Mouse (Mus musculus): Measurements from ENCODE around the gene Tomm6. TPM values are rescaled to one million over a fixed set of nuclear protein-coding genes. Genes with fewer than 3 reads are reported as not detected.

Gene Tomm6
- polyA plus RNA-seq, 1 experiment from 2014 or later, result 385 TPM

- H3K4me2 ChIP-seq, result peak overlapping the region; percentile 94
- H3K4me1 ChIP-seq, result peaks cover 22% of the 10 kb centered on the region
- no peak for ATAC-seq (ENCODE audit: borderline replicate concordance, extremely low read depth, low FRiP score, low TSS enrichment)
- H3K27ac ChIP-seq, result peak overlapping the region; percentile 67; the same call in 1 of the 2 replicates
- no peaks in the 10 kb centered on the region for H3K9me3 ChIP-seq
- WGBS, result 35% methylated on average over 13 of the region's 13 CpGs
- no peaks in the 10 kb centered on the region for H3K36me3 ChIP-seq
- peak overlapping the region; percentile 87 for H3K4me3 ChIP-seq
- H3K27me3 ChIP-seq, result no peaks in the 10 kb centered on the region; the same call in 1 of the 2 replicates
- peak overlapping the region; percentile 79 for H3K9ac ChIP-seq
Measured at GRCm38 (mm10) chr17:47693671-47694441, 5.7 kb upstream of the Tomm6 start.

GRCm38 (mm10) chr17:47691650-47692049, 3.5 kb upstream of the Tomm6 start:
- H3K36me3 ChIP-seq, result no peaks in the 10 kb centered on the region
- no peak overlapping the region for H3K4me2 ChIP-seq
- no peak overlapping the region for H3K4me3 ChIP-seq
- no peak for ATAC-seq (ENCODE audit: borderline replicate concordance, extremely low read depth, low FRiP score, low TSS enrichment)
- no peak overlapping the region for H3K27ac ChIP-seq
- no peaks in the 10 kb centered on the region; the same call in 1 of the 2 replicates for H3K27me3 ChIP-seq
- no peaks in the 10 kb centered on the region for H3K9me3 ChIP-seq
- H3K4me1 ChIP-seq, result peaks cover 28% of the 10 kb centered on the region
- 91% methylated on average over 3 of the region's 3 CpGs for WGBS
- no peak overlapping the region for H3K9ac ChIP-seq

- Histone ChIP-seq H3K27ac (no peak overlapping the region), H3K4me1 (peaks cover 24% of the 10 kb centered on the region), H3K27me3 (no peaks in the 10 kb centered on the region; the same call in 1 of the 2 replicates), H3K36me3 (peaks cover 8% of the 10 kb centered on the region), H3K4me2 (peak overlapping the region; percentile 91), H3K4me3 (no peak overlapping the region), H3K9me3 (no peaks in the 10 kb centered on the region), H3K9ac (no peak overlapping the region)
- WGBS, result 66% methylated on average over 7 of the region's 8 CpGs
- ATAC-seq (ENCODE audit: borderline replicate concordance, extremely low read depth, low FRiP score, low TSS enrichment), result no peak
Measured at GRCm38 (mm10) chr17:47689894-47690293, 1.7 kb upstream of the Tomm6 start.

- H3K27me3 ChIP-seq, result no peaks in the 10 kb centered on the region; the same call in 1 of the 2 replicates
- peak; percentile 81 for ATAC-seq (ENCODE audit: borderline replicate concordance, extremely low read depth, low FRiP score, low TSS enrichment)
- H3K27ac ChIP-seq, result peak within 1 kb of the TSS; percentile 75
- peaks cover 18% of the 10 kb centered on the region for H3K36me3 ChIP-seq
- H3K4me2 ChIP-seq, result peak within 1 kb of the TSS; percentile 91
- WGBS, result under 1% methylated on average over 57 of the region's 58 CpGs
- H3K4me1 ChIP-seq, result peaks cover 17% of the 10 kb centered on the region
- peak within 1 kb of the TSS; percentile 77 for H3K9ac ChIP-seq
- peak within 1 kb of the TSS; percentile 60 for H3K4me3 ChIP-seq
- no peaks in the 10 kb centered on the region for H3K9me3 ChIP-seq
Measured at GRCm38 (mm10) chr17:47688608-47689575, 706 bp upstream of the Tomm6 start, which contains the start of gene Frs3. Gene Frs3, plus strand, starts transcription at chr17:47689030.

- peak overlapping the region; percentile 75 for H3K27ac ChIP-seq
- under 1% methylated on average over 70 of the region's 70 CpGs for WGBS
- no peaks in the 10 kb centered on the region for H3K9me3 ChIP-seq
- H3K27me3 ChIP-seq, result no peaks in the 10 kb centered on the region; the same call in 1 of the 2 replicates
- H3K36me3 ChIP-seq, result peaks cover 24% of the 10 kb centered on the region
- ATAC-seq (ENCODE audit: borderline replicate concordance, extremely low read depth, low FRiP score, low TSS enrichment), result peak; percentile 85
- H3K4me3 ChIP-seq, result peak overlapping the region; percentile 60
- peak overlapping the region; percentile 91 for H3K4me2 ChIP-seq
- H3K9ac ChIP-seq, result peak overlapping the region; percentile 77
- peaks cover 14% of the 10 kb centered on the region for H3K4me1 ChIP-seq
Measured at GRCm38 (mm10) chr17:47687409-47688343, 510 bp downstream of the Tomm6 start.

GRCm38 (mm10) chr17:47682836-47683235, 5.3 kb downstream of the Tomm6 start:
- no peak for ATAC-seq (ENCODE audit: borderline replicate concordance, extremely low read depth, low FRiP score, low TSS enrichment)

DNA sequence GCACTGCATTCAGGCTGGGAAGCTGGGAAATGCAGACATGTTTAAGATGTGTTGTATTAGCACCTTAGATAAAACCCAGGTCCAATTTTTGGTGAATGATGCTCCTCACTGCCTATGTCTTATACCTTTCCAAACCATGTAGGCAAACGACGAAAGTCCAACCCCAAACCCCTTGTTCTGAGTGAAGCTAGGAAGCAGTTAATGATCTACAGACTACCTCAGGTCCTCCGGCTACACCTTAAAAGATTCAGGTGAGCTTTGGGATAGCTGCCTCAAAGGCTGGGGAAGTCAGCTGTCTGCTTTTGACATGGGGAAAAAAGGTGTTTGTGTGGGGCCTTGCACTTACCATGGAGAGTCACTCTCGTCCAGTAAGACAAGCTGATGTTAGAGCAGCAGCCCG, 9.5 kb downstream of the Tomm6 start:
- Histone ChIP-seq H3K36me3 (peaks cover 41% of the 10 kb centered on the region), H3K9me3 (no peaks in the 10 kb centered on the region), H3K4me3 (no peak overlapping the region), H3K27me3 (no peaks in the 10 kb centered on the region), H3K27ac (0 out of 2 replicates have a peak overlapping the region, but pooled peaks have one; percentile 15), H3K4me2 (no peak overlapping the region), H3K9ac (no peak overlapping the region), H3K4me1 (no peaks in the 10 kb centered on the region)
- WGBS, result 67% methylated on average over 5 of the region's 5 CpGs
- ATAC-seq (ENCODE audit: borderline replicate concordance, extremely low read depth, low FRiP score, low TSS enrichment), result no peak

More at GRCm38 (mm10) chr17:47682836-47683235, 5.3 kb downstream of the Tomm6 start:
- H3K9me3 ChIP-seq, result no peaks in the 10 kb centered on the region
- H3K4me1 ChIP-seq, result peaks cover 6% of the 10 kb centered on the region
- no peak overlapping the region for H3K27ac ChIP-seq
- H3K9ac ChIP-seq, result no peak overlapping the region
- peaks cover 57% of the 10 kb centered on the region for H3K36me3 ChIP-seq
- H3K4me2 ChIP-seq, result no peak overlapping the region
- 71% methylated on average over 4 of the region's 4 CpGs for WGBS
- no peak overlapping the region for H3K4me3 ChIP-seq
- no peaks in the 10 kb centered on the region for H3K27me3 ChIP-seq

GRCm38 (mm10) chr17:47678238-47678637, 9.9 kb downstream of the Tomm6 start:
- H3K9ac ChIP-seq, result no peak overlapping the region
- no peak for ATAC-seq (ENCODE audit: borderline replicate concordance, extremely low read depth, low FRiP score, low TSS enrichment)
- H3K9me3 ChIP-seq, result no peaks in the 10 kb centered on the region
- 77% methylated on average over 5 of the region's 5 CpGs for WGBS
- no peak overlapping the region for H3K4me2 ChIP-seq
- H3K4me1 ChIP-seq, result no peaks in the 10 kb centered on the region
- H3K4me3 ChIP-seq, result no peak overlapping the region
- 0 out of 2 replicates have a peak overlapping the region, but pooled peaks have one; percentile 15 for H3K27ac ChIP-seq
- H3K27me3 ChIP-seq, result no peaks in the 10 kb centered on the region
- peaks cover 36% of the 10 kb centered on the region for H3K36me3 ChIP-seq

DNA sequence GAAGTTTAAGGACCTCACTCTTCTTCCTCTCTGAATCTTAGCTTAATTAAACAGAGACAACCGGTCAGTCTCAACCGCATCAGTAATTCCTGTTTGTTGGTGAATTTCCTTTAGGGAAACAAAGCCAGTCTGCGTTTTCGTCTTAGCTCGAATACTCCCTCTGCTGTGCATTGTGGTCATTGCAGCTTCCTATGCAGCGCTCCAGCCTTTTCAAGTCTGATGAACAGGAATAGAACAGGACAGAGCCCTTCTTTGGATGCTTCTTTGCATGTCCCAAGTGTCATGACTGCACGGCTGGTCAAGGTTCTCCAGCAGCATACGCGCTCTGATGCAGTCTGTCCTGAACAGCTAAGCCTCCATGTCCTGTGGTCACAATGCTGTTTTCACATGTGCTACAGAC, 11.6 kb downstream of the Tomm6 start:
- H3K36me3 ChIP-seq, result peaks cover 26% of the 10 kb centered on the region
- H3K9me3 ChIP-seq, result no peaks in the 10 kb centered on the region
- H3K9ac ChIP-seq, result no peak overlapping the region
- WGBS, result 16% methylated on average over 9 of the region's 9 CpGs
- no peak overlapping the region for H3K27ac ChIP-seq
- H3K4me1 ChIP-seq, result peaks cover 12% of the 10 kb centered on the region
- H3K27me3 ChIP-seq, result peaks cover 5% of the 10 kb centered on the region
- ATAC-seq (ENCODE audit: borderline replicate concordance, extremely low read depth, low FRiP score, low TSS enrichment), result no peak
- no peak overlapping the region for H3K4me2 ChIP-seq
- no peak overlapping the region for H3K4me3 ChIP-seq

- H3K9ac ChIP-seq, result peak overlapping the region; percentile 46
- no peaks in the 10 kb centered on the region for H3K9me3 ChIP-seq
- ATAC-seq (ENCODE audit: borderline replicate concordance, extremely low read depth, low FRiP score, low TSS enrichment), result peak; percentile 87
- WGBS, result 3% methylated on average over 68 of the region's 68 CpGs
- H3K27me3 ChIP-seq, result peaks cover 9% of the 10 kb centered on the region
- 0 out of 2 replicates have a peak, but pooled peaks cover 3% of the 10 kb centered on the region for H3K36me3 ChIP-seq
- peak overlapping the region; percentile 45 for H3K4me3 ChIP-seq
- peak overlapping the region; percentile 91 for H3K4me2 ChIP-seq
- peaks cover 15% of the 10 kb centered on the region for H3K4me1 ChIP-seq
- H3K27ac ChIP-seq, result no peak overlapping the region
Measured at GRCm38 (mm10) chr17:47672311-47673111, 15.7 kb downstream of the Tomm6 start.

Measured in lung, embryonic 15.5 days (tissue).